Mouse (Mus musculus): Measurements from ENCODE around the gene Gm49396.

DNA sequence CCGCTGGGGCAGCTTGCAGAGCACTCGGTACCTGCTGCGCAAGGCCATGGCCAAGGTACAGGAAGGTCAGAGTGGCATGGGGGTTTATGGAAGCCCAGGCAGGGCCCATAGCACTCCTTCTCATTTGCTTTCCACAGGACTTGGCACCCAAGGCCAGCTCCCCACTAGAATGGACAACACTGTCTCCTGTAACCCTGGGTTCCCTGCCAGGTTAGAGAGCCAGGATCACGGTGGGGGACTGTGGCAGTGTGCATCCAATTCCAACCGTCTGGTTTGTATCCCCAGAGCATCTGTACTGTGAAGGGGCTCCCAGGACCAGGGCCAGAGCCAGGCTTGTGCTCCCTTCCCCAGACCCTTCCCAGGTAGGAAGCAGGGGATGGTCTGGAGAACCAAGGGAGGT lies 42.3 kb upstream of the Gm49396 start:
- TF ChIP-seq CTCF (IDR thresholded peaks at IDR 0.05; ENCODE audit: low read depth, low read length) (no peak), TAL1 (conservative IDR thresholded peaks at IDR 0.05; ENCODE audit: low read depth, low read length) (no peak), GATA1 (IDR thresholded peaks at IDR 0.05; ENCODE audit: borderline replicate concordance, low read length) (no peak)
